Mouse (Mus musculus): ENCODE results near the gene Dph3. TPM values are rescaled to one million over a fixed set of nuclear protein-coding genes. Genes with fewer than 3 reads are reported as not detected.

The Dph3 gene
- polyA plus RNA-seq, 3 experiments from 2014 or later, result 56.1 to 84.9 (median 71.0) TPM

DNA sequence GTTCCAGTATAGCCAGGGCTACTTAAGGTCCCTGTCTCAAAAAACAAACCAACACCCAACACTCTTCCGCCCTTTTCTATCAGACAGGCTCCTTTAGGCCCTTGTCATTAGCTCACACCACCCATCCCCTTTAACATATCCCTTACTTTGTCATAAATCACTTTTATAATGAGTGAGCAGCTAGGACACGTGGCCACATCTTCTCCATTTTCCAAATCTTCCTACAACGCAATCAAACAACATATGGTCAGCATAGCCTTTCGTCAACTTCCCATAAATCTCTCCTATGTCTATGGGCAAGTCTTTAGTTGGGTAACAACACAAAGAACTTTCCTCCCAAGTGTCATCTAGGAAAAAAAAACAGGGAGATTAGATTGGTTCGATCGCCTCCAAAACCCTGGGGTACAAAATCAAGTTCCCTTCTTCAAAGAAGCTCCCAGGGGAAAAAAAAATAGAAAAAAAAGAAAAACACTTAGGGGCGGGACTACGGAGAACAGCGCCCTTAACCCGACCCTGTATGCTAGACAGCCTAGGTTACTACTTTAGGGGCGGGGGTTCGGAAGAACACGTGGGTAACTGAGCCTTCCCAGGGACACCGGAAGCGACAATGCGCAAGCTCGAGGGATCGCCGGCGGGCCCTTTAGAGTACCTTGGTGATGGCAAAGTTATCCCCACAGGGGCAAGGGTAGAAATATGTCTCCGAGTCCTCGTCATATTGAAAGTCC lies 606 bp downstream of the Dph3 start, which contains the start of gene Oxnad1:
TSS of gene Oxnad1 (plus strand) at position 614 of the 725 bp plus-strand sequence.
- peak; percentile 85 for ATAC-seq

DNA sequence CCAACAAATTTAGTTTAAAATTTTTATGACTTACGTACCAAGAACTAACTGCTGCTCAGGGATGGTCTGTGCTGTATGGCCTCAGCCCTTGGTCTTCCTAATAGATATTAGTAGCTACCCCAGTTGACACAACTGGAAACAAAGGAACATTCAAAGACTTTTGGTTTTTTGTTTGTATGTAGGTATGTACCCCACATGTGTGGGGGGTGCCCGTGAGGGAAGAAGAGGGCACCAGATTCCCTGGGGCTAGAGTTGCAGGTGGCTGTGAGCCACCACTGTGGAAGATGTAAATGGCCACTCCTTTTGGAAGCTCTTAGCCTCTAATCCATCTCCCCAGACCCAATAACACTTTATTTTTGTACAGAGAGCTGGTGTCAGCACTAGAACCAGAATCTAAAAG lies 2.1 kb downstream of the Dph3 start:
- no peak for ATAC-seq

DNA sequence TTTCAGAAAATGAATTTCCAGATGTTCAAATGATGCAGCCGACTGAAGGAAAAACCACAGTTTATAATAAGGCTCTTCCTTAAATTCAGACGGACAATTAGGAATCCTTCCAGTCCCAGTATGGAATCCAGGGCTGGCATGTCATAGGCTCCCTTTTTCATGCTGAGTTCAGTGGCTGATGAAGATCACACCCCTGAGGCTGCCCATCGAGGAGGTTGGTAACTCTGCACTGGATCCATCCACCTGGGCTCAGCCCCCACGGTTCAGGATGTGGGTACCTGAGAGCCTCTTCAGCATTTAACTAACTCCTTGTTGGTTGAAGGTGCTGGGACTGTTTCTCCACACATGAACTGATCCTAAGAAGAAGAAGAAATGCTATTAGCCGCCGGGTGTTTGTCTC lies 2.6 kb downstream of the Dph3 start:
- ATAC-seq, result no peak

DNA sequence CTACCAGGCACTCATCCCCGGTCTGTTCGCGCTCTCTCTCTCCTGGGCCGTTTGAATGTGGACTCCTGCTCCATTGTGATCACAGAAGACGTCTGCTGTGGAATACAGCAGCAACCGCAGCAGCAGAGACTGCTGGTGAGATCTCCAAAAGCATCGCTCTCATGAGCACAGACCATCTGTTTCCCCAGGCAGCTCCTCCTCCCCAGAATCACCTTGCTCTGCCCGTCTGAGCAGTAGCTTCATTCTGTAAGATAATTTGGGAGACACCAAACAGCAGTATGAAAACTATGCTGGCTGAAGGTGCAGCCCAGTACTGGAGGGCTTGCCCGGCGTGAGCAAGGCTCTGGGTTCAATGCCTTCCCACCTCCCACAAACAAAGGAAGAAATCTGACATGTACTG lies 4.5 kb downstream of the Dph3 start:
- no peak for ATAC-seq

DNA sequence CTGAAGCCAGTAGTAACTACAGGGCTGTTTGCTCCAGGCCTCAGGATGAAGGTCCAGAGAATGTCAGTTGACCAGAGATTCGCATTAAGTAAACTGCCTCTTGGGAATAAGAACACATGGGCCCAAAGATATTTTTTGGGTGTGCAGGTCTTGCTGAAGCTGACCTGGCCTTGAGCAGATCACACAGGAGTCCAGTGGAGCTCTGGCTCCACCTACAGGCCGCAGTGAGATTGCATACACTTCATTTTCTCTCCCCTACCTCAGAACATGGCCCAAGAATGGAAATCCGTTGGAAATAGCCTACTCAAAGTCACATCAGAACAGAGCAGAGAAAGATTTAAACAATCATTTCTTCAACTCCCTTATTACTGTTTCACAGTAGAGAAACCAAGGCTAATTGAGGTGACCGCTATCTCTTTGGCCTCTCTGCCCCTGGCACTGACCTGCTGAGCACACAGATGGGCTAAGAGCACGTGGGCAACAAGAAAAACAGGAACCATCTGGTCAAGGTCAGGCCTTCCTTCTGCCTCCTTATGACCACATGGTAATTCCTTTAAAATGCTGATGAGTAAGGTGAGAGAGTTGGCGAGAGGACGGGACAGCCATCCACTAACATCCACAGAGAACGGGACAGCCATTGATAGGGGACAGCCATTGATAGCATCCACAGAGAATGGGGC lies 8.5 kb downstream of the Dph3 start:
- ATAC-seq, result peak; percentile 63

DNA sequence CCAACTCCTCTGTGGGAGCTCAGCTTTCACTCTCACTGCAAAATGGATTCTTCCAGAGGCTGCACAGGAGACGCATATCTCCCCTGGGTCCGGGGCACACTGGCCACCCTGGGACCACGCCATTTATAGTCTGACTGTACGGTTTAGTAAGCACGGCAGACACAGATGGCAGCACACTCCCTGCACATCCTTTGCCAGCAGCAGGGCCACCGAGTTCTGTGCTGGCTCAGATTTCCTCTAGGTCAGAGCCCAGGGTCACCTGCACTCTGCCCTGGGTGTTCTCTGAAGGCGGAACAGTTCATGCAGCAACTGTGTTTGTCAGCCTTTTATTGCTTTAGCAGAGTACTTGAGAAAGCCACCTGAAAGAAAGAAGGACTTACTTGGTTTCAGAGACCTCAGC lies 11.6 kb downstream of the Dph3 start:
- ATAC-seq, result no peak

DNA sequence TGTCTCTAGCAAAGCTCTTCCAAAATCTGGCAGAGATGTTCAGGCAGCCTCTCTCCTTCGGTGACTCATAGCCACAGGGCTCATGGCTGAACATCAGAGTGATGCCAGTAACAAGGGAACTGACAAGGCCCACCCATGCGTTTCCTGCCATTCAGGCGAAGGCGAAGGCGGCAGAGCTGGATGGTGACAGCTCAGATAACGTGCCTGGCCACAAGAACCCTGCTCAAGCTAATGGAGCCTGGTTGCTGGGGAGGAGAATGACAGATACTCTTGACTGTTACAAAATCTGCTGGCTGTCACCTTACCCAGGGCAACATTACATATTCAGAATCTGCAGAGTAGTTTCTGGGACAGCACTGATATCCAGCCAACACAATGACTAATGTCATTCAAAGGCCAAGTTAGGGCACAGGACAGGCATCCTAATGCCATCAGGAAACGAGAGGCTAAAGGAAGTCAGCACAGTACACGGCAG lies 12.3 kb downstream of the Dph3 start:
- no peak for ATAC-seq

DNA sequence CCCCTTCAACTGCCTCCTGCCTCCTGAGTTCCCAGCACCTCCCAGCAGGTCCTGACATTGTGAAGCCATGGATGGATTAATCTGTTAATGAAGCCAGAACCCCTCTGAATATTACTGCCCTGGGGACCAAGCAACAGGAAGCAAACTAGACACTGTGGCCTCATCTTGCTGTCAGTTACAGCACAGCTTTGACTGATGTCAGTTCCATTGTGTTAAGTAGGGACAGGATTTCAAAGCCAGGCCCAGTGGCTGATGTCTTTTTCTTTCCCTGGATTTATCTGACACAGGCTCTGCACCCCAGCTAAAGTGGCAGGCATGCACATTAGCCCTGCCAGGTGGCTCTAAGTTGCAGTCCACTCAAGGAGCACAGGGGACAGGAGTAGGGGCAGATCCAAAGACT lies 12.7 kb downstream of the Dph3 start:
- ATAC-seq, result no peak

DNA sequence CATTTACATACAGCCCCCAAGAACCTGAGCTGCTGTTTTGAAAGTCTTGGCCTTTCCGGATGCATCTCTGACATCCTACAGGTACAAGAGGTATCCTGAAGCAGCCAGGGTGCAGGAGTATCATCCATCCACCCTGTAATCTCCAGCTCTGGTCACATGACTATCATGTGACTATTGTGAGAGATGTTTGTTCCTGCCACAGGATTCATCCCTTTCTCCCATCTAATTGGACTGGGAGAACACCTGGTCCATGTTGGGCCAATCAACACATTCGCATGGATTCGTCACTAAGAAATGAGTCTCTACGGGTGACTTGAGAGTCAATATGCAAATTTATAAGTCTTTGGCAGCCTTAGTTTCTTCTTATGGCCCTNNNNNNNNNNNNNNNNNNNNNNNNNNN lies 24.1 kb downstream of the Dph3 start:
- ATAC-seq, result no peak

DNA sequence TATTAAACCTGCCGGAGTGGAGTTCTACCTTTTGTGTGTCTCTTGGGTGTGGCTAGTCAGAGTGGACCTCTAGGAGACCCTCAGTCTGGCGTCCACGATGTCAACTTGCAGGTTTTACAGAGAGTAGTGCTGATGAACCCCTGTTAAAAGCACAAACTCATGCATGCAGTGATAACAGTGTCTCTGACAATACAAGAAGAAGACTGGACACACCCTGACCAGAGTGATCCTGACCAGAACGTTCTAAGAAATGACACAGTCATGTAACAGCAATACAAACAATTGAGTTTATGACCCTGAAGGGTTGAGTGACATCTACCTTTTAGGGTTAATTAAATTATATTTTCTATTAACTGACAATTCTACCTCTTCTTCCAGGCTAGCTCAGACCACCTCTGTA lies 27.9 kb downstream of the Dph3 start:
- no peak for ATAC-seq

DNA sequence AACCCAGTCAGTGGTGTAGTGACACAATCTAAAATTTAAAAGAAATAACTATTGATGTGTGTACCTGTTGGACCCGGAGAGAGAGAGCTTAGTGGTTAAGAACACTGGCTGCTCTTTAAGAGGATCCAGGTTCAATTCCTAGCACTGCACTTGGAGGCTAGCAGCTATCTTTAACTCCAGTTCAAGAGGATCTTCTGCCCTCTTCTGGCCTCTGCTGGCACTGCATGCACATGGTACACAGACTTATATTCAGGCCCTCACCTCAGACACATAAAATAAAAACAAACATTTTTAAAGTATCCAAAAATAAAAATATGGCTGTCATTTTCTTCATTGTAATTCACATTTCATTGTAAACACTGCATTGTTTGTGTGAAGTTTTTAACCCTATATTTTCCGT lies 28.9 kb downstream of the Dph3 start:
- no peak for ATAC-seq

DNA sequence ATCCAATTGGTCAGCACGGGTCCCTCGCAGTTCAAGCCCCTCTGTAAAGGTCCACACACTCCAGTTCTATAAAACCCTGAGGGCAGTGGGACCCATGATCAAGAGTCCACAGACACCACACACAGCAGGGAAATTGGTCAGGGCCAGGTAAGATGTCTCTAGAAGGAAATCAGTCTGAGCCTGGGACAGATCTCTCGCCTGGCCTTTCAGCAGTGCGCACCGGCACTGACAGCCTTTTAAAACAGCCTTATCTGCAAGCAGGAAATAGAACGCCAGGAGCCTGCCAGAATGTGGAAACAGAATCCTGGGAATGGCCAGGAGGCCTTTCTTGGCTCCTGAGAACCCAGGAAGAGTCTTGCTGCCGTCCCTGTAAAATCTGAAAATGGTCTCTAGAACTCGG lies 29.7 kb downstream of the Dph3 start:
- ATAC-seq, result no peak

DNA sequence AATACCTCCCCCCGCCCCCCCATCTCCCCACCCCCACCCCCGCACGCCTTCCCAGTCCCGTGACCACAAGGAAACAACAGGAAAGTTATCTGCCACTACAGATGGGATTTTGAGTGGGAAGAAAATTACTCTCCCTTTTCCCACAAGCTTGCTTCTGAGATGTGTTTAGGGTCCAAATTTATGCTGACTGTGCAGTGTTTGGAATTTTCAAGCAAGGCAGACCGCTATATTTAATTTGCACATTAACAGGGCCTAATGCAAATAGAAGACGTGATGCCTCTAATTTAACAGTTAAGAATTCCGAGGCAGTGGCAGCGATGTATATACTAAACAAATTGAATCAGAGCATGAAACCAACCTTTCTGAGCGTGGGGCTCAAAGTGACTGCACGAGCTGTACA lies 30.7 kb downstream of the Dph3 start:
- ATAC-seq, result no peak

DNA sequence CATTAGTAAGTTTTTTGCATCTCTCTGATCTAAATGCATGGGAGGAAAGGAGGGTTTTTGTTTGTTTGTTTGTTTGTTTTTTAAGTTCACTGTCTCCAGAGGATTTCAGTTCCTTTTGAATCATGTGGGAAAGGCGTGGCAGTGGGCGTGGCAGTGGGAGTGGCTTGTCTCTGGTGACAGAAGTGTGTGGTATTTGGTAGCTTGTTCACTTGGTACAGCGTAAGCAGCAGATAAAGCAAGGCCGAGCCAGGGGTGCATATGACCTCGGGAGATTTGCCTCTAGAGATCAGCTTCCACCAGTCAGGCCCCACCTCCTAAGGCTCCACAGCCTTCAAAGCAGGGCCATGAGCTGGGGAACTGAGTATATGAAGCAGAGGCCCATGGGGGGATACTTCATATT lies 31.6 kb downstream of the Dph3 start:
- ATAC-seq, result no peak

DNA sequence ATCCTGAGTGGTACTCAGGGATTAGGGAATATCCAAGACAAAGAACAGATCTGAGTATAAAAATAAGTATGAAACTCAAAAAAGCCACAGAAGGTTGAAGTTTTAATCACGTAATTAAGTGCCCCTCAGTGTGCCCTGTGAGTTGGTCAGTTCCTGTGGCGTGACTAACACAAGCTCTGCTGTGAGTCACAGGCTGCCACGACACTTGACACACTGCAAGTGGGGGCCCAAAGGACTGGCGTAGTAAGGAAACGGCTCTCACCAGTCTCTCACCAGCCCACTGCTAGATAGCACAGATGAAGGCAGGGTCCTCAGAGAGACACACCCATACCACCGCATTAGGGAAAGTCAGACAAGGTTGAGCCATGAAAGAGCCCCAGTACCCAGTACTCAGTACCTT lies 35.4 kb downstream of the Dph3 start:
- no peak for ATAC-seq

DNA sequence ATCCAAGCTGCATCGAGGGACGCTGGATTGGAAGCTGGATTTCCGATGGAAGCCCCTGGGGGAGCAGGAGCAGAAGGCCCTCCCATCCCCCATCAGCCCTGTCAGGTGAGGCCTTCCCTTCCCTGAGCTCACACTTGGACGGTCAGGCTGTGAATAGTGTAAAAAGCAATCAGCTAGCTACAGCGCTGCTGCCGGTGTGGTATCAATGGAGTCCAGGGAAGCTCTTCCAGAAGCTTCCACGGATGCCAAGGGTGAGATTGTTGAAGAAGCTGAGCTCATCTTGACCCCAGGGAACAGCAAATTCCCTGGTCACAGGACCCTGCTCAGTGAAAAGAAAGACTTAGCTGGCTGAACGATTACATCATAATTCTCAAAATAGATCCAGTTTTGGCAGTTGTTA lies 39.2 kb downstream of the Dph3 start:
- ATAC-seq, result no peak

DNA sequence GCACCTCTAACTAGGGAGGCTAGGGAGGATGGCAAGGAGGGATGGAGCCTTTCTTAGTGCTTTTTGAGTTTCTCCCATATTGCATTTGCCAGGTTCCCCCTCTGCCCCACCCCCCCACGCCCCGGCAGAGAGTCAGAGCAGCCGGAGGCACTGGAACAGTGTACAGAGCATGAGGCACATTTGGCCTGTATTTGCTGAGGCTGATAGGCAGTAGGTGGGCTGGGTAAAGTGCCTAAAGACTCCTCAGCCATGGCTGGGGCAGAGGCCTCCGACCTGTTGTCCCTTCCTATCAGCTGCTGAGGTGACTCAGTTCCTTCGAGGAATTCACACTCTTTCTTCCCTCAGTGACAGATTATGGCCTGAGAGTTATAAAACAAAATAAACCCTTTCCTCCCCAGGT lies 43.4 kb downstream of the Dph3 start:
- no peak for ATAC-seq

DNA sequence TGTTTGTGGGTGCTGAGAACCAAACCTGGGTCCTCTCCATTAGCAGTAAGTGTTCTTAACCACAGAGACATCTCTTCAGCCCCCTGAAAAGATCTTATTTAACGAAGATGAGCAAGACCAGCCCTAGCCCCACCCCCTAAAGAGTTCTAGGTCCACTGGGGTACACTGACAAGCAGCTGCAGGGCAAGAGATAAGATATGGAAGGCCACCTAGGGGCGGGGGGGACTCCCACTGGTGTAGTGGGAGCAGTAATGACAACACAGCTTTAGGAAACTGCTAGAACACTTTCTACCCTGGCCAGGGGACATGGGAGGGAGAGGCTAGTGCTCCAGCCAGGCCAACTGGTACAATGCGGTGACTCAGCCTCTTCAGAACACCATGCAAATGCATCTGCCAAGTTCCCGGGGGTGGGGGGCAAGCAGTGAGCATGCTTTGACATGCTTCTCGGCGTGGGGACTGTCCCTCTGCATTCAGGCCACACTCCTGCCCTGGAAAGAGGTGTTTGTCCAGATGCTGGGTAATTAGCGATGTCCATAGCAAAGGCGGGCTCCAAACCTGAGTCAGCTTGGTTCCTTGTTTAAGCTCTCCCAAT lies 47.8 kb downstream of the Dph3 start:
- no peak for ATAC-seq

DNA sequence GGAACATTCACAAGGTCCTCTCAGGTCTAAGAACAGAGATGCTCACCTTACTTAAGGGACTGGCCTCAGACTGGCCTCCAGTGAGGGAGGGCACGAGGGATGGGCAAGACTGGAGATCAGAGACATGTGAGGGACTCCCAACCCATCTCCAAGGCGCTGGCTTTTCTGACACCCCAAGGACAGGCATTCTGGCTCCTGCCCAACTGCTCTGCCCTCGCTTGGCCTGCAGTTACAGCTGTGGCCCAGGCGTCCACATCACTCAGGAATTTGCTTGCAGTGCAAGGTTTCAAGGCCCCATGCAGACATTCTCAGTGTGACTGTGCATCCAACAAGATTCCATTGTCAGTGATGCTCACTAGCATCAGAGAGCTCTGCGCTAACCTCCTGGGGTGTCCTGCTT lies 49.0 kb downstream of the Dph3 start:
- no peak for ATAC-seq

DNA sequence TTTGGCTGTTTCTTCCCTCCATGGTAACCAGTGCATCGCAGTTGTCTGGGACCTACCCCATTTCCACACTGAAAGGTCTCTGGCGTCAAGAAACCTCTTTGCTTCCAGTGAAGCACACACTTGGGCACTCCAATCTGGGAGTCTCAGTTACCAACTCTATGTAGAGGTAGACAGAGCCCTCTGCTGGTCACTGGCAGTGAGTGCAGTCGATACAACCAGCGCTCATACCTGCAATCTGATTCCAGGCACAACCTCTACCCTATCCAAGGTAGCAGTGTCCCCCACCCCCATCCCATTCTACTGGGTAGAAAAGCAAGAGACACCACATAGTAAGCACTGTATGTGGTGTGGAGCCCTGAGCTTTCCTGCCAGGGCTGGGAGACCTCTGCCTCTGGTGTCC lies 53.0 kb downstream of the Dph3 start:
- ATAC-seq, result no peak

Measured in inflammation-experienced regulatory T-cells, adult 6 months (primary cell).